In the genomic region with DNA sequence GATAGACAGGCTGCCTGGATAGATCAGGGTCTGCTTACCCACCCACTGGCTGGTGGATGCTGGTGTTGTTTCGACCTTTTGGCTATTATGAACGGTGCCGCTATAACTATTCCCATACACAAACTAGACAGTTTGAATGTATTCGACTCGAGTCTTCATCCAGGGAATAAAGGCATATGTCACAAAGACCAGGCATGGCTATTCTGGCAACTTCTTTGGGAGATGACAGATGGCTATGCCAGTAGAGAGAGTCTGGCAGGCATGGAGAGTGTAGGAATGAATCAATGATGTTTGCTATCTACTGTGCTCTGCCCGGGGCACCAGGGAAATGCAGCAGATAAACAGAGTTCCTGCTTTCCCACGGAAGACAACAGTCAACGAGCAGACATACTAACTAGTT, we compare ENCODE assay signal across 20 mouse cellular contexts. TPM values are rescaled to one million over a fixed set of nuclear protein-coding genes. Genes with fewer than 3 reads are reported as not detected.
DNase-seq lines count a peak whose midpoint lies in the region; ATAC-seq and TF ChIP-seq lines count a peak whose summit lies in the region.
"Had no signal": no experiment of that assay in that cellular context is flagged by ENCODE, and none has a peak within 500 bp of the region (broad histone marks: within the 10 kb centered on the region; RNA-seq: fewer than 3 reads in every experiment).

No protein-coding gene starts in this region.

- H3K9ac ChIP-seq in kidney, embryonic 16.5 days (replicated peaks; ENCODE audit: low read length) = no peak overlapping the region
- H3K9ac ChIP-seq in heart, embryonic 11.5 days (ENCODE audit: low read depth, low read length) = no peak overlapping the region
- H3K9ac ChIP-seq: embryonic facial prominence, embryonic 12.5 days; forebrain, postnatal 0 days; hindbrain, embryonic 14.5 days; liver, embryonic 13.5 days; lung, embryonic 15.5 days; midbrain, embryonic 13.5 days had no signal

- no peak for TF ChIP-seq CTCF in layer of hippocampus, adult 2 months (conservative IDR thresholded peaks at IDR 0.05)

- no peaks in the 10 kb centered on the region for H3K36me3 ChIP-seq in kidney, embryonic 16.5 days (ENCODE audit: insufficient read depth, low read length)
- H3K36me3 ChIP-seq in heart, embryonic 11.5 days (ENCODE audit: control insufficient read depth, insufficient read depth, low read length) = no peaks in the 10 kb centered on the region
- H3K36me3 ChIP-seq: embryonic facial prominence, embryonic 12.5 days; liver, embryonic 13.5 days; lung, embryonic 15.5 days; midbrain, embryonic 13.5 days had no signal

- H3K4me3 ChIP-seq in layer of hippocampus, adult 2 months = no peak overlapping the region
- H3K4me3 ChIP-seq in kidney, embryonic 16.5 days (ENCODE audit: low read length) = no peak overlapping the region
- H3K4me3 ChIP-seq in heart, embryonic 11.5 days (ENCODE audit: low read depth, low read length) = no peak overlapping the region
- H3K4me3 ChIP-seq: embryonic facial prominence, embryonic 12.5 days; liver, embryonic 13.5 days; lung, embryonic 15.5 days; megakaryocyte, embryonic 14.5 days; midbrain, embryonic 13.5 days had no signal

- H3K4me1 ChIP-seq in kidney, embryonic 16.5 days (ENCODE audit: insufficient read depth, low read length) = no peaks in the 10 kb centered on the region
- no peaks in the 10 kb centered on the region for H3K4me1 ChIP-seq in heart, embryonic 11.5 days (ENCODE audit: control insufficient read depth, insufficient read depth, low read length)
- H3K4me1 ChIP-seq: embryonic facial prominence, embryonic 12.5 days; lung, embryonic 15.5 days; midbrain, embryonic 13.5 days had no signal

- no peaks in the 10 kb centered on the region for H3K27me3 ChIP-seq in kidney, embryonic 16.5 days (ENCODE audit: insufficient read depth, low read length)
- H3K27me3 ChIP-seq in heart, embryonic 11.5 days (ENCODE audit: control insufficient read depth, insufficient read depth, low read length) = no peaks in the 10 kb centered on the region
- H3K27me3 ChIP-seq: embryonic facial prominence, embryonic 12.5 days; liver, embryonic 13.5 days; lung, embryonic 15.5 days; midbrain, embryonic 13.5 days had no signal

- no peak overlapping the region for H3K4me2 ChIP-seq in kidney, embryonic 16.5 days (replicated peaks; ENCODE audit: low read depth, low read length)
- no peak overlapping the region for H3K4me2 ChIP-seq in heart, embryonic 11.5 days
- H3K4me2 ChIP-seq: embryonic facial prominence, embryonic 12.5 days; hindbrain, embryonic 14.5 days; liver, embryonic 13.5 days; lung, embryonic 15.5 days; midbrain, embryonic 13.5 days had no signal

- no peaks in the 10 kb centered on the region for H3K9me3 ChIP-seq in kidney, embryonic 16.5 days (ENCODE audit: low read length)
- H3K9me3 ChIP-seq in heart, embryonic 11.5 days (replicated peaks; ENCODE audit: control insufficient read depth, low read length) = no peaks in the 10 kb centered on the region
- H3K9me3 ChIP-seq: embryonic facial prominence, embryonic 12.5 days; liver, embryonic 13.5 days; lung, embryonic 15.5 days; midbrain, embryonic 13.5 days had no signal

- no peak overlapping the region for H3K27ac ChIP-seq in layer of hippocampus, adult 2 months
- H3K27ac ChIP-seq in kidney, embryonic 16.5 days (ENCODE audit: low read length) = no peak overlapping the region
- H3K27ac ChIP-seq in heart, embryonic 11.5 days (ENCODE audit: low read depth, low read length) = no peak overlapping the region
- H3K27ac ChIP-seq: embryonic facial prominence, embryonic 12.5 days; hindbrain, embryonic 14.5 days; liver, embryonic 13.5 days; lung, embryonic 15.5 days; midbrain, embryonic 13.5 days had no signal

- ATAC-seq in kidney, embryonic 16.5 days (ENCODE audit: low FRiP score, low TSS enrichment) = no peak
- ATAC-seq in heart, embryonic 11.5 days (replicated peaks; ENCODE audit: insufficient number of reproducible peaks, low FRiP score, low TSS enrichment) = no peak
- ATAC-seq: forebrain, postnatal 0 days; midbrain, embryonic 13.5 days had no signal

- intact Hi-C loops in heart, postnatal 36 days (cut with DNase I) = no loop called here

- DNase-seq in layer of hippocampus, adult 11-12 months (ENCODE audit: low spot score) = peak; percentile 26
- DNase-seq in layer of hippocampus, adult 9-10 months (ENCODE audit: low spot score) = no peak
- peak; percentile 91 for DNase-seq in cerebellum, adult 9-10 months
- DNase-seq in layer of hippocampus, adult 2 months (ENCODE audit: low spot score in 2 of 2) = peak; percentile 18 to 19
- no peak for DNase-seq in heart, postnatal 36 days
- no peak for DNase-seq in c-Kit-positive CD71-positive TER-119-positive erythroid progenitor cells, embryonic 14.5 days (ENCODE audit: low spot score)
- DNase-seq: adrenal gland, postnatal 25 days; forebrain, postnatal 0 days; gastrocnemius, postnatal 14 days; kidney, adult 2 months; kidney, postnatal 10 days; liver, embryonic 13.5 days; thymus, adult 2 months had no signal

- 92% methylated on average over 8 of the region's 8 CpGs for WGBS in kidney, embryonic 16.5 days
- WGBS in heart, embryonic 11.5 days (ENCODE audit: insufficient replicate concordance) = 77% methylated on average over 8 of the region's 8 CpGs

RNA-seq across cellular contexts. Expression of a gene that starts 27.5 kb away (rescaled TPM):
- 10 to 100 TPM; 11.4 to 15.0 TPM for total RNA-seq in layer of hippocampus, adult 2 months (2021)
- total RNA-seq in heart, postnatal 36 days (2021) = 10 to 100 TPM; 18.9 to 20.5 TPM
- polyA plus RNA-seq in kidney, embryonic 16.5 days (2015; fragmentation: Nextera tagmentation; extraction: Ambion mirVana) = 25.0 and 26.1 TPM in 2 replicates
- polyA plus RNA-seq in heart, embryonic 11.5 days (2014; fragmentation: Nextera tagmentation; extraction: Ambion mirVana) = 13.1 and 13.8 TPM in 2 replicates

RNA-seq across cellular contexts. Expression of a gene that starts 36.2 kb away (rescaled TPM):
- total RNA-seq in layer of hippocampus, adult 2 months (2021) = 1 to 10 TPM; 8.4 to 9.8 TPM
- total RNA-seq in heart, postnatal 36 days (2021) = 1 to 10 TPM; 4.4 TPM
- polyA plus RNA-seq in kidney, embryonic 16.5 days (2015; fragmentation: Nextera tagmentation; extraction: Ambion mirVana) = 1.3 and 1.5 TPM in 2 replicates
- polyA plus RNA-seq in heart, embryonic 11.5 days (2014; fragmentation: Nextera tagmentation; extraction: Ambion mirVana) = 0.36 and 1.00 TPM in 2 replicates

Comparison
In these comparisons a context has a peak if more than half of its experiments do, and no peak if none do; other contexts are left out.
1. DNase-seq: peak in layer of hippocampus, adult 11-12 months (single experiment), cerebellum, adult 9-10 months (single experiment) and layer of hippocampus, adult 2 months (2 of 2); none in layer of hippocampus, adult 9-10 months (single experiment), heart, postnatal 36 days (0 of 2) and c-Kit-positive CD71-positive TER-119-positive erythroid progenitor cells, embryonic 14.5 days (single experiment).